Mouse (Mus musculus) ovary, adult 2 months (tissue): ENCODE measurements around the gene Ceacam18. TPM values are rescaled to one million over a fixed set of nuclear protein-coding genes. Genes with fewer than 3 reads are reported as not detected.

ENCODE experiments used
- polyA plus RNA-seq: library from polyadenylated mRNA; depleted of rRNA; stranded (reverse); fragments of >200 nt; gene quantifications from 2 replicates; pipeline ENCODE4 v1.2.3, GENCODE M21; 2012; rRNA removed

Gene Ceacam18
- not detected in 2 replicates for polyA plus RNA-seq

DNA sequence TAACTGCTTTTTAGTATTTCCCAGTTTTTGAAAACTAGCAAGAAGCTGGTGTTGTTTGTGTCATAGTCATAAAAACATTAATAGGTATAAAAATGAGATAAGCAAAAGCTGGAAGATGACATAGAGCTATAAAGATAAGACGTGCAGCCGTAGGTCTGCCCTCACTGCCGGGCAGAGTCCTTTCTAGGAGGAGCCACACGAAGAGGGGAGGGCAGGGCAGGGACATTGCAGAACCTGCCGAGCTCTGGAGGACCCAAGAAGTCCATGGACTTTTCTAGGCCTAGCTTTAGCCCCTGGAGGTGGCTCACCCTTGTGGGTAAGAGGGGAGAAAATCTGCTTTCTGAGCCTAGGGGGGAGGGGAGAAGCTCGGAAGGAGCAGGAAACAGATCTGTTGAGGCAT, at the start of gene Ceacam18:
Ceacam18 (plus strand) TSS at position 208 of the 400 bp plus-strand sequence.

GRCm38 (mm10) chr7:43606896-43607742, 27.4 kb upstream of the Ceacam18 start, which contains the start of gene Zfp819:
Gene Zfp819, plus strand, starts transcription at chr7:43607169.

GRCm38 (mm10) chr7:43660002-43660401, 25.5 kb downstream of the Ceacam18 start, which contains the start of gene Siglece:
Gene Siglece, minus strand, starts transcription at chr7:43660161.

DNA sequence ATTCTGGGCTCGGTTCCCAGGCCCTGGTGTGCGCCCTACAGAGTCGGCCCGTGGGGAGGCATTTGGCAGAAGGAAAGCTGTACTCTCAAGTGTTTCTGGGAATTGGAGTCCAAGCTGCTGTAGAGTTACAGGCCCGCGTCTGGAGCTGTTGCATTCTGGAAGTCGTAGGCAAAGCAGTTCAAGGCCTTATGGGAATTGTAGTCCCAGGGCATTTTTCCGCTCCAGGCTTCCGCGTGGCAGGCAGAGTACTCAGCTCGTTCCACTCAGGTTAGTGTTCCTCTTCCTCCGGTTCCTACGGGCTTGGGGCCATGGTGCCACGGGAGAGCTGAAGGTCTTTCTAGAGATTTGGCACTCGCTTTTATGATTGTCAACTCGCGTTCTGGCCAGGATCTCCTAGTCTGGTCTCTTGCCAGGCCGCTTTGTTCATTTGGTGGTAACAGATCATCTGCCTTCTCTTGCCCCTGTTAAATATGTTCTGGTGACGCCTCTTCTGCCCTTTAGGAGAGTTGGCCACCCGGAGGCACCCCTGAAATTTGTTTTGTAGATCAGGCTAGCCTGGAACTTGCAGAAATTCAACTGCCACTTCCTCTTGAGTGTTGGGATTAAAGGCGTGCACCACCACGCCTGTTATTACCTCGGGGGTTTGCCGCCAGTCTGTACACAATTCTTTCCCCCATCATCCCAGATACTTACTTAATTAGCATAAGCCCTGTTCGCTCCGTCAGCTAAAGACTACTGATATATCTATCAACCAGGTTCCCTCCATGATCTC, 37.5 kb downstream of the Ceacam18 start, which contains the start of gene Ctu1:
Ctu1 (plus strand) TSS at position 208 of the 772 bp plus-strand sequence.

GRCm38 (mm10) chr7:43690118-43690517, 55.6 kb downstream of the Ceacam18 start, which contains the start of gene Klk14:
Gene Klk14, plus strand, starts transcription at chr7:43690418.

Other genes with a start within 250 kb of the Ceacam18 start
- gene Siglecg, start 226.5 kb upstream of the Ceacam18 start, polyA plus RNA-seq: 3.3 and 3.4 TPM in 2 replicates
- gene Lim2, start 207.0 kb upstream of the Ceacam18 start, polyA plus RNA-seq: not detected in 2 replicates
- 3.6 and 4.3 TPM in 2 replicates for gene Nkg7, start 197.6 kb upstream of the Ceacam18 start, polyA plus RNA-seq
- gene Cldnd2, start 193.9 kb upstream of the Ceacam18 start, polyA plus RNA-seq: not detected in 2 replicates
- gene Etfb, start 190.6 kb upstream of the Ceacam18 start, polyA plus RNA-seq: 66.7 and 91.3 TPM in 2 replicates
- 1.4 and 1.9 TPM in 2 replicates for gene Gm45233, start 190.6 kb upstream of the Ceacam18 start, polyA plus RNA-seq
- gene Vsig10l, start 171.6 kb upstream of the Ceacam18 start, polyA plus RNA-seq: 11.4 and 11.9 TPM in 2 replicates
- gene Iglon5, start 144.6 kb upstream of the Ceacam18 start, polyA plus RNA-seq: 4.7 and 5.2 TPM in 2 replicates
- gene 4931406B18Rik, start 128.8 kb upstream of the Ceacam18 start, polyA plus RNA-seq: not detected in 2 replicates
- 2.1 and 6.2 TPM in 2 replicates for gene Cd33, start 90.3 kb upstream of the Ceacam18 start, polyA plus RNA-seq
- gene Zfp658, start 72.5 kb upstream of the Ceacam18 start, polyA plus RNA-seq: 1.5 and 1.6 TPM in 2 replicates
- gene Zfp719, start 55.1 kb upstream of the Ceacam18 start, polyA plus RNA-seq: 2.7 and 3.1 TPM in 2 replicates
- 0.38 TPM in 1 of 2 replicates, not detected in the other for gene Zfp819, start 27.5 kb upstream of the Ceacam18 start, polyA plus RNA-seq
- gene Siglece, start 25.5 kb downstream of the Ceacam18 start, polyA plus RNA-seq: 2.9 and 3.8 TPM in 2 replicates
- gene Ctu1, start 37.3 kb downstream of the Ceacam18 start, polyA plus RNA-seq: 32.2 and 40.1 TPM in 2 replicates
- 0.14 and 0.16 TPM in 2 replicates for gene Klk14, start 55.7 kb downstream of the Ceacam18 start, polyA plus RNA-seq
- gene Klk13, start 77.9 kb downstream of the Ceacam18 start, polyA plus RNA-seq: not detected in 2 replicates
- gene Klk12, start 134.2 kb downstream of the Ceacam18 start, polyA plus RNA-seq: not detected in 2 replicates
- 15.4 and 16.7 TPM in 2 replicates for gene Klk11, start 139.9 kb downstream of the Ceacam18 start, polyA plus RNA-seq
- 1.3 and 1.4 TPM in 2 replicates for gene Klk10, start 146.3 kb downstream of the Ceacam18 start, polyA plus RNA-seq
- not detected in 2 replicates for gene Klk9, start 157.2 kb downstream of the Ceacam18 start, polyA plus RNA-seq
- 1.4 and 4.2 TPM in 2 replicates for gene Klk8, start 162.9 kb downstream of the Ceacam18 start, polyA plus RNA-seq
- not detected in 2 replicates for gene Klk7, start 176.6 kb downstream of the Ceacam18 start, polyA plus RNA-seq
- gene Klk6, start 189.8 kb downstream of the Ceacam18 start, polyA plus RNA-seq: not detected in 2 replicates
- gene Klk5, start 207.3 kb downstream of the Ceacam18 start, polyA plus RNA-seq: not detected in 2 replicates
- 0.16 TPM in 1 of 2 replicates, not detected in the other for gene Klk4, start 246.5 kb downstream of the Ceacam18 start, polyA plus RNA-seq